8 mouse cellular contexts compared by ENCODE assay signal in the genomic region with DNA sequence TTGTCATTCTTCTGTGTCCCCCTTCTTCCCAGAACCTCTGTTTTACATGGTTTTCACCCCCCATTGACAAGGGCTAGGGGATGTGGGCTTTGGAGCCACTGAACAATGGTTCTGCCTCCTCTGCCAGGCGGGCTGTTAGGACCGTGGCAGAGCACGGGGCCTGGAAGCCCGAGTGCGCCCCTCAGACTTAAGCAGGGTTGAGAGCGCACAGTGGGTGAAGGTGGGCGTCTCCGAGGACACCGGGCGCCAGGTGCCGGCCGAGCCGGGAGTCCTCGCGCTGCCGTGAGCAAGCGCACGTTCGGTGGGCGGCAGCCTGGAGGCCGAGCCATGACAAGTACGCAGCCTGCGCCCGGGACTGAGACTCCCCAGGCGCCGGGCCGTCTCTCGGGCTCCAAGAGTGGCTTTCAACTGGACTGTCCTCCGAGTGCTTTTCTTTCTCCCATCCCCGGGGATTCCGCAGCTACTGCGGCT. TPM values are rescaled to one million over a fixed set of nuclear protein-coding genes. Genes with fewer than 3 reads are reported as not detected.
DNase-seq lines count a peak whose midpoint lies in the region; ATAC-seq and TF ChIP-seq lines count a peak whose summit lies in the region.

No protein-coding gene starts in this region.

- no peak for TF ChIP-seq POLR2A in testis, adult 2 months (IDR thresholded peaks at IDR 0.05; ENCODE audit: control insufficient read depth, low read depth, low read length)

- no peak overlapping the region for H3K27ac ChIP-seq in testis, adult 2 months (ENCODE audit: control insufficient read depth, insufficient read depth, low read depth, low read length)
- peak overlapping the region; percentile 83 for H3K27ac ChIP-seq in heart, embryonic 12.5 days (ENCODE audit: poor library complexity, severe bottlenecking)
- peak overlapping the region; percentile 70 for H3K27ac ChIP-seq in lung, embryonic 15.5 days

- under 1% methylated on average over 31 of the region's 32 CpGs for WGBS in heart, embryonic 12.5 days
- 1% methylated on average over 32 of the region's 32 CpGs for WGBS in lung, embryonic 15.5 days

- no peak for DNase-seq in testis, postnatal 14 days (ENCODE audit: low spot score)
- DNase-seq in embryo, embryonic 11 days: peak; percentile 75
- DNase-seq in kidney, postnatal 10 days: peak; percentile 63
- DNase-seq in right cerebral cortex, postnatal 14 days: peak; percentile 61
- no peak for DNase-seq in spleen, adult 12 weeks (ENCODE audit: low spot score)

- peaks cover 14% of the 10 kb centered on the region for H3K4me1 ChIP-seq in testis, adult 2 months (ENCODE audit: control insufficient read depth, insufficient read depth, low read length)
- H3K4me1 ChIP-seq in heart, embryonic 12.5 days (replicated peaks): peaks cover 18% of the 10 kb centered on the region; the same call in 1 of the 2 replicates
- peaks cover 13% of the 10 kb centered on the region; the same call in 1 of the 2 replicates for H3K4me1 ChIP-seq in lung, embryonic 15.5 days

- no peaks in the 10 kb centered on the region for H3K36me3 ChIP-seq in testis, adult 2 months (ENCODE audit: control insufficient read depth, insufficient read depth, low read length)
- H3K36me3 ChIP-seq in heart, embryonic 12.5 days: no peaks in the 10 kb centered on the region
- no peaks in the 10 kb centered on the region for H3K36me3 ChIP-seq in lung, embryonic 15.5 days

- no peaks in the 10 kb centered on the region for H3K9me3 ChIP-seq in heart, embryonic 12.5 days (replicated peaks)
- no peaks in the 10 kb centered on the region for H3K9me3 ChIP-seq in lung, embryonic 15.5 days

- H3K9ac ChIP-seq in heart, embryonic 12.5 days: peak overlapping the region; percentile 83
- peak overlapping the region; percentile 63 for H3K9ac ChIP-seq in lung, embryonic 15.5 days

- no peaks in the 10 kb centered on the region for H3K27me3 ChIP-seq in testis, adult 2 months (ENCODE audit: control insufficient read depth, insufficient read depth, low read length)
- H3K27me3 ChIP-seq in heart, embryonic 12.5 days (replicated peaks): peaks cover 20% of the 10 kb centered on the region
- peaks cover 23% of the 10 kb centered on the region for H3K27me3 ChIP-seq in lung, embryonic 15.5 days

- peak; percentile 28 for ATAC-seq in heart, embryonic 12.5 days (ENCODE audit: insufficient number of reproducible peaks, low FRiP score)
- ATAC-seq in lung, embryonic 15.5 days (ENCODE audit: borderline replicate concordance, extremely low read depth, low FRiP score, low TSS enrichment): 0 out of 2 replicates have a peak, but pooled peaks have one; percentile 39

- TF ChIP-seq CTCF in testis, adult 2 months (IDR thresholded peaks at IDR 0.05; ENCODE audit: control insufficient read depth, insufficient read depth, insufficient replicate concordance, low read depth, low read length): no peak

- peak overlapping the region; percentile 10 for H3K4me3 ChIP-seq in testis, adult 2 months (ENCODE audit: control insufficient read depth, low read depth, low read length)
- peak overlapping the region; percentile 83 for H3K4me3 ChIP-seq in heart, embryonic 12.5 days
- peak overlapping the region; percentile 72 for H3K4me3 ChIP-seq in lung, embryonic 15.5 days

- peak overlapping the region; percentile 95 for H3K4me2 ChIP-seq in heart, embryonic 12.5 days
- peak overlapping the region; percentile 96 for H3K4me2 ChIP-seq in lung, embryonic 15.5 days

RNA-seq across cellular contexts. Expression of a gene that starts 1.7 kb away (rescaled TPM):
- 0.28 and 0.53 TPM in 2 replicates for polyA plus RNA-seq in testis, adult 2 months (2012; rRNA removed)
- polyA plus RNA-seq in heart, embryonic 12.5 days (2016; fragmentation: Nextera tagmentation; extraction: Ambion mirVana): 21.9 and 23.7 TPM in 2 replicates
- polyA plus RNA-seq in lung, embryonic 15.5 days (2015; fragmentation: Nextera tagmentation; extraction: Ambion mirVana): 25.2 and 28.8 TPM in 2 replicates

Comparison
In these comparisons a context has a peak if more than half of its experiments do, and no peak if none do; other contexts are left out.
1. H3K4me3 ChIP-seq: peak in every context shown above with its lines; median percentile 83 in heart, embryonic 12.5 days; 72 in lung, embryonic 15.5 days; 10 in testis, adult 2 months.
2. DNase-seq: peak in embryo, embryonic 11 days (single experiment), kidney, postnatal 10 days (single experiment) and right cerebral cortex, postnatal 14 days (single experiment); none in testis, postnatal 14 days (single experiment) and spleen, adult 12 weeks (single experiment).
3. RNA of a gene that starts 1.7 kb away (polyA plus RNA-seq): 25.2 to 28.8 TPM in lung, embryonic 15.5 days and 21.9 to 23.7 TPM in heart, embryonic 12.5 days; 0.28 to 0.53 TPM in testis, adult 2 months; every median in the first group is over 10 times any median in the second.